Mouse (Mus musculus) kidney, adult 2 months (tissue): ENCODE results near the gene Stk11ip.

Experiments
- CTCF ChIP-seq: fragments of 200-500 bp; conservative IDR thresholded peaks from 2 replicates; pipeline ENCODE4 v1.5.1; 2011; ENCODE audit warnings: low read depth, mild to moderate bottlenecking, control low read depth, low read length, moderate library complexity, mixed read lengths; ENCODE audit not compliant: insufficient read depth, insufficient read length
- POLR2A ChIP-seq: fragments of 200-500 bp; IDR thresholded peaks from one replicate; pipeline ENCODE4 v1.6.1; 2011; ENCODE audit warnings: low read depth, low read length, control low read depth

- TF ChIP-seq POLR2A = no peak
- TF ChIP-seq CTCF = peak; percentile 65
Observed at GRCm38 (mm10) chr1:75477264-75477965, 43.9 kb upstream of the Stk11ip start.
